Mouse (Mus musculus) C2C12 (cell line): Measurements from ENCODE around the gene Olfr959.

ENCODE experiments used
- CEBPB ChIP-seq: IDR thresholded peaks from one replicate; pipeline ENCODE4 v1.6.1; 2011; ENCODE audit warnings: low read depth, mild to moderate bottlenecking, control low read depth, moderate library complexity
- CTCF ChIP-seq: IDR thresholded peaks from one replicate; pipeline ENCODE4 v1.5.1; 2011; ENCODE audit not compliant: control insufficient read depth, insufficient read depth, insufficient read length
- MAX ChIP-seq: IDR thresholded peaks from one replicate; pipeline ENCODE4 v1.6.1; 2011; ENCODE audit warnings: mild to moderate bottlenecking, control low read depth
- MYOD1 ChIP-seq: IDR thresholded peaks from one replicate; pipeline ENCODE4 v1.6.1; 2011; ENCODE audit warnings: low read depth; ENCODE audit not compliant: control insufficient read depth, insufficient read length
- MYOG ChIP-seq: IDR thresholded peaks from one replicate; pipeline ENCODE4 v1.6.1; 2011; ENCODE audit not compliant: control insufficient read depth, insufficient read length; ENCODE audit errors: extremely low read depth
- USF1 ChIP-seq: IDR thresholded peaks from one replicate; pipeline ENCODE4 v1.6.1; 2011; ENCODE audit warnings: low read depth, mild to moderate bottlenecking, control low read depth, moderate library complexity

DNA sequence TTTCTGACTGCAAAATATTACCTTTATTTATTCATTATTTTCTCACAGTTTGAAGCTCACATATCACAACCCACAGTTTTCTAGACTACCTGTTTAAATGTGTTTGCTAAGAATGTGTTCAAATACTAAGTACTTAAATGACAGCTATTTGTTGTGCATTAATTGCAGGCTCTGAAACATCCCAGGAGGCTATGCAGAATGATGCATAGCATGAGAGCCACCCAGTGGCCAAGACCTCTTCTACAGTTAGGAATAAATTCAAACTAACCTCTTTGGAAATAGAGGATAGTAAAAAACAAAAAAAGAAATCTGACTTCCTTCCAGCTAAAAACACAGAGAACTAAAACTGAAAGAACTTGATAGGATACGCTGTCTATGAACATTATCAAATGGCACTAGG, 36.6 kb upstream of the Olfr959 start:
- TF ChIP-seq CTCF = no peak
- no peak for TF ChIP-seq MYOG
- TF ChIP-seq MYOD1 = no peak
- no peak for TF ChIP-seq CEBPB
- TF ChIP-seq MAX = no peak
- no peak for TF ChIP-seq USF1
